Mouse (Mus musculus): ENCODE measurements around the gene Fam98c. TPM values are rescaled to one million over a fixed set of nuclear protein-coding genes. Genes with fewer than 3 reads are reported as not detected.

Gene Fam98c
- total RNA-seq, 2 experiments from 2014 or later: 10.2 to 11.5 TPM

DNA sequence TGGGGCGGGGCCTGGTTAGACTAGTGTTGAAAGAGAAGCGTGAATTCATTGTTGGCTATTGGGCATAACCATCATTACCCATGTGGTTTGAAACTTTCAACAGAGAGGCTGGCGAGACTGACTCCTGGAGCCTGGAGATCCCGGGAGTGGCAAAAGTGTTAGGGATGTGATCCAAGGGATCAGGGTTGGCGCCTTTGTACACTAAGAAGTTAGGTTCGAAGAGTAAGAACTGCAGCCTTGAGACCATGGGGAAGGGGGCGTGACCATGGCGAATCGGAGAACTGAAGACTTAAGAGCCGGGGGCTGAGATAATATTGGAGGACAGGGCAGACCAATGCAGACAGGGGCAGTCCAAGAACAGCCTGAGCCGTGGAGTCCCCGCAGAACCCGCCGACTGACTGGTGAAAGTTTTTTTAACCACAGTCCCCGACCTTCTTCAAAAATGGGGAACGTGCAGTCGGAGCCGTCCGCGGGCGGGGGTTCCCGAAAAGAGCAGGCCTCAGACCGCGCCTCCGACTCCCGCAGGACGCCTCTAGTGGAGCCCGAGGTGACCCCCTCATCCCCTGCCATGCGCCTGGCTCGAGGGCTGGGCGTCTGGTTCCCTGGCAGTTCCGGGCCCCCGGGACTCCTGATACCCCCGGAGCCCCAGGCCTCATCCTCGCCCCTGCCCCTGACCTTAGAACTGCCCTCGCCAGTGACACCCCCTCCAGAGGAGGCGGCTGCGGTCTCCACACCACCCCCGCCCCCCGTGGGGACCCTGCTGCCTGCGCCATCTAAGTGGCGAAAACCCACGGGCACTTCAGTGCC lies 14.9 kb upstream of the Fam98c start:
- Histone ChIP-seq H3K27ac (peak overlapping the region; percentile 83), H3K4me3 (peak overlapping the region; percentile 89)
- TF ChIP-seq CTCF (IDR thresholded peaks at IDR 0.05): no peak
- intact Hi-C loops (cut with DNase I): loop anchor here (5.0 to 10.0 kb wide), 2 partner anchors 406 to 1679 kb away; partner anchors contain the start of genes Nfkbib and Sirt2
- peak; percentile 52 for DNase-seq

DNA sequence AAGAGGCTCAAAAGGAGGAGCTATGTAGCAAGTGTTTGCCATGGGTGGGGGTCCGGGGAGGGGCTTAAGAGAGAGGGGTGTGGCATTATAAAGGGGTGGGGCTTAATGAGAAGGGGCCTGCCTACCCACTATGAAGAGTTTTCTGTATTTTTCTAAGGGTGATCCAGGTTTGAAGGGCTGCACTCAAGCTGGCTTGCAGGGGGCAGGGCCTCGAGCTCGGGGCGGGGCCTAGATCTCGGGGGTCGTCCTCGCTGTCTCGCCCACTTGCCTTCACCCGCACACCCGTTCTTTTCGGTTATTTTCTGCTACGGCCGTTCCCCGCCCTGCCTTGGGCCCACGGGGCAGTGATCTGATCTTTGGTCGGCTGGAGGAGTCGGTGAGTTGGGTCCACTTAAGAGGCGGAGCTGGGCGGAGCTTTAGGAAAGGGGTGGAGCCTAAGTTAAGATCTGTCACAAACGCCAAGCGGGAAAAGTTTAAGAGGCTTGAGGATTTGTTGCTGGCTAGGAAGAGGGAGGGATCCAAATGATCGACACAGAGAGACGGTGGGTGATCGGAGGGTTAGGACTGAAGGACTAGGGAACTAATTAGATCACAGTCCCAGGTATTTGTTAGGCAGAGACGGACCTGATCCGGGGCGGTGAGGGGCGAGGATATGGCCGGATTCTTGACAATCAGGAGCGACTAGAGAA lies 14.2 kb upstream of the Fam98c start, which contains the start of the genes Ggn and Spred3:
Gene Ggn, plus strand, starts transcription at position 145 of the 689 bp plus-strand sequence.
Gene Spred3, minus strand, starts transcription at position 346 of the 689 bp plus-strand sequence.
- peak; percentile 84 for DNase-seq
- peak within 1 kb of the TSS; percentile 83 for H3K27ac ChIP-seq
- H3K4me3 ChIP-seq: peak within 1 kb of the TSS; percentile 89
- intact Hi-C loops (cut with DNase I): loop anchor here (5.0 to 10.0 kb wide), 2 partner anchors 405 to 1678 kb away; partner anchors contain the start of genes Nfkbib and Sirt2
- no peak for TF ChIP-seq CTCF (IDR thresholded peaks at IDR 0.05)

DNA sequence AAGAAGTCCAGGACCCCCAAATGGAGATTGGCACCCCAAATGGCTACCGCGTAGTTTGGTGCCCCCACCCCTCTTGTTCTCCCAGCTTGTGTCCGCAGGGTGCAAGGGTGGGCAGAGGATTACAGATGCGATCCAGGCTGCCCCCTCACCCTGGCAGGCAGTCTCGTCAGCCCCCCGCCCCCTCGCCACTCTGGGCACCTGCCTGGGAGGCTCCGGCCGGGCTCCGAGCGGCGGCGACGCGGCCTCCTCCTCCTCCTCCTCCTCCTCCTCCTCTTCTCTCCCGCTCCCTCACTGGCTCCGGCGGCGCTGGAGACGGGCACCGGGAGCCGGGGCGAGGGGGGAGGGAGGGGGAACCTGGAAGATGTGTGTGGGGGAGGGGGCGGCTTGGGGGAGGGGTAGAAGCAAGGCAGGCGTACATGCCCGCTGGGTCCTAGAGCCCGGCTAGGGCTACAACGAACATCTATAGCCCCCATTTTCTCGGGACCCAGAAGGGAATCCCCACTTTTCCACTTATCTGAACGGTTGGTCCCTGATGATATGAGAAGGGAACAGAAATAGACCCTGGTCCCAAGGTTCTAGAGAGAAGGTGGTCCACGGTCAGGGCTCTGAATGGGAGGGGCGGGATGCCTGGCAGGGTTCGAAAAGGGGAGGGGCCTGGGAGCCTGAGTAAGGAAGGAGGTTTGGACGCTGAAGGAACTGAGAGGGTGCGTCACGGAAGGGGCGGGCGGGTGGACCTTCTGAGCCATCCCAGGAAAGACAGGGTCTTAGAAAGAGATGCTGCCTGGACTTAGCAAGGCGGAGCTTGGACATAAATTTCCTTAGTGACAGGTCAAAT lies 13.4 kb upstream of the Fam98c start:
- no peak for TF ChIP-seq CTCF (IDR thresholded peaks at IDR 0.05)
- intact Hi-C loops (cut with DNase I): loop anchor here (5.0 to 10.0 kb wide), 2 partner anchors 405 to 1677 kb away; partner anchors contain the start of genes Nfkbib and Sirt2
- H3K4me3 ChIP-seq: peak overlapping the region; percentile 89
- H3K27ac ChIP-seq: peak overlapping the region; percentile 83
- DNase-seq: peak; percentile 87

DNA sequence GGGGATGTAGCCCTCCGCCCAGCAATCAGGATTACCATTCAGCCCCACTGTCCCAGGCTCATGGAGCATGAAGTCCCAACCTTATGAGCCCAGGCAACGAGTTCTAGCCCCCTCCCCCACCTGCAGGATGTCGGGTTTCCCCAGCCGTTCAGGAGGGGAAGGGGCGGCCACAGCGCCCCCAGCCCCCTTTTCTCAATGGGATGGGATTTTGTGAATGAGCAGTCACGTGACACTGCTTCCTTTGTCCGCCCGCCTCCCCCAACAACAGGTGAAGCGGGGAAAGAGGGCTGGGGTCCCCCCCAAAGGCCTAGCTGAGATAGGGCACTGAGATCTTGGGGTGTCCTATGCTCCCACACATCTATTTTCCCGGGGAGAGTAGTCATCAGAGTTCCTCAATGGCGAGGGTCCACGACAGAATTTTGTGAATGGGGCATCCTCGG lies 12.8 kb upstream of the Fam98c start:
- intact Hi-C loops (cut with DNase I): no loop called here
- DNase-seq: no peak
- no peak for TF ChIP-seq CTCF (IDR thresholded peaks at IDR 0.05)
- Histone ChIP-seq H3K27ac (peak overlapping the region; percentile 83), H3K4me3 (peak overlapping the region; percentile 89)

DNA sequence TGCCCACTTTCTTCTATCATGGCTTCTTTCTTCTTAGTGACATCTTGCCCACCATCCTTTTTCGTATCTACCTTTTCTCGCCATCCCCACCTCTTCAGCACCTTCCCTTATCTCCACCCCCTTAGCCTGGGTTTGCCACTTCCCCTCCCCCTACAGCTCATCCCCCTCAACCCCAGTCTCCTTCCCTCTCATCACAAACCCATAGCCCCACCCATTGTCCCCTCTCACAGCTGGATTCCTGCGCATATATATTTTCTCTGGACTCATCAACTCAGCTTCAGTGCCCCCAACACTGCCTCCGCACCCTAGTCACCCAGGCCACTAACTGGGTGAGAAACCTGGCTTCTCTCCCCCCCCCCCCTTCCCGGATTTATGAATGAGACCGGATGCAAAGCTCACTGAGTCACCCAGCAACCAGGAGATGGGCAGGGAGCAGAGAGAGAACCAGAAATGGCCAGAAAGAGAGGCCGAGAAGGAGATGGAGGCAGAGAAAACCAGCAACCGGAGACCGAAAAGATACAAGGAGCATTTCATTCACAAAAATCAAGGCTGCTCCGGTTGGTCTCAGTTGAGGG lies 12.2 kb upstream of the Fam98c start:
- no peak for DNase-seq
- Histone ChIP-seq H3K4me3 (no peak overlapping the region), H3K27ac (no peak overlapping the region)
- intact Hi-C loops (cut with DNase I): no loop called here
- TF ChIP-seq CTCF (IDR thresholded peaks at IDR 0.05): no peak

DNA sequence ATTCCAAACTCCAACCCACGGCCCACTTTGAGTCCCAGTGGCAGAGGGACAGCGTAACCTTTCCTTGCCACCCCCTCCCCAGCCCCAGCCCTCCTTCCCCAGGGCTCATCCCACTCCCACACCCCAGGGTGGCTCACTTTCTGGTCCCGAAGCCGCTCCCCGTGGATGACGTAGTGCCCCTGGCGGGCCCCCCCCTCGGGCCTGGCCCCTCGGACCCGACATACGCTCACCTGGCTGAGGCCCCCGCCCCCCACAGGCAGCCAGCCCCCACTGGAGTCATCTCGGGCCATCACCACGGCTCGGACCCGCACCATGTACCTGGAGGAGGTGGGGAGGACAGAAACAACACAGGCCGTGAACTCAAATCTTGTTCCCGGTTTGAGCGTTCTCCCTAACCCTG lies 11.6 kb upstream of the Fam98c start:
- Histone ChIP-seq H3K27ac (no peak overlapping the region), H3K4me3 (no peak overlapping the region)
- intact Hi-C loops (cut with DNase I): no loop called here
- DNase-seq: no peak
- no peak for TF ChIP-seq CTCF (IDR thresholded peaks at IDR 0.05)

DNA sequence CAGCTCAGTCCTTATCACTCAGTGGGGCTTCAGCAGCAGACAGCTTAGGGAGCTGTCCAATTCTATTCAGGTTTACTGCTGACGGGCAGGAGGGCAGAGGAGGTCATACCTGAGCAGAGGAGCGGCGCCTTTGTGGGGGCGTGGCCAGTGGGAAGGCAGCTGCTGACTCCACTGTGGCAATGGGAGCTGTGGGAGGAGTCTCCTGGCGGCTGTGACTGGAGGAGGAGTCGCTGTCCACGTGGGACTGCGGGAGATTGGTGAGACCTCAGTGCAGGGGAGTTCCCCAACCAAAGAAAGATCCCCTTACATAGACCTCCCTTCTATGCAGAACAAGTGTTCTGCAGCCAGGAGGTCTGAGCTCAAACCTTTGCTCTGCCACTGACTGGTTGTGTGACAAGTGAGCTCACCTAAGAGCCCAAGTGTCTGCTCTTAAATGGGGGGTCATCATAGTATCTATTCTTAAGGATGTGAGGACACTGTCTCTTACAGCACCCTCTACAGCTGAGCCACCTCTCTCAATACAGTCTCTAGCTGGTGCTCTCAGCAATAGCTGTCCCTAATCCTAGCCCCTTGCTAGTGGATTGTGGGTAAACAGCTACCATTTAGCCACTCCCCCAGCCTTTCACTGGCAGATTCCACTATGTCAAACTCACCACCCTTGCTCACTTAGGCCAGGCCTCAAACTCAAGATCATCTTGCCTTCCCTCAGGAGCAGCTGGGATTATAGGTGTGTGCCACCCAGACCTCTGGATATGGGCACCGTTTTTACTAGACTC lies 6.9 kb upstream of the Fam98c start:
- Histone ChIP-seq H3K27ac (peak overlapping the region; percentile 50; the same call in 1 of the 2 replicates), H3K4me3 (peak overlapping the region; percentile 33)
- no peak for TF ChIP-seq CTCF (IDR thresholded peaks at IDR 0.05)
- intact Hi-C loops (cut with DNase I): no loop called here
- DNase-seq: peak; percentile 81

DNA sequence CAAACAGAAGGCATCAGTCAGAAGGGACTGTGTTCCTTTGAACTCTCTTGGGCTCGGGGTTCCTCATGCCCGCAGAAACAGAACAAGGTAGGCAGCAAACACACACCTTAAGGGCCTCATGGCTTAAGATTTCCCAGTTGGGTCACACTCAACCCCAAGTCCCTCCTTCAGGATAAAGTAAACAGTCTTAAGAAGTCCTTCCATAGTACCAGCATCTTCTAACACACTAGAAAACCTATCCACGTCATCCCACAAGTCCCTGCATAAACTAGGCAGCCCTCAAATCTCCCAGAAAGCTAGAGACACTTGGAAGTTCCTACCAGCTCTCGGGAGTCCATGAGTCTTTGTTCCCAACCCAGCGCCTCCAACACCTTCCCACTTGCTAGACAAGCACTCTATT lies 6.3 kb upstream of the Fam98c start:
- Histone ChIP-seq H3K4me3 (peak overlapping the region; percentile 33; the same call in 1 of the 2 replicates), H3K27ac (no peak overlapping the region; the same call in 1 of the 2 replicates)
- no peak for DNase-seq
- intact Hi-C loops (cut with DNase I): no loop called here
- no peak for TF ChIP-seq CTCF (IDR thresholded peaks at IDR 0.05)

DNA sequence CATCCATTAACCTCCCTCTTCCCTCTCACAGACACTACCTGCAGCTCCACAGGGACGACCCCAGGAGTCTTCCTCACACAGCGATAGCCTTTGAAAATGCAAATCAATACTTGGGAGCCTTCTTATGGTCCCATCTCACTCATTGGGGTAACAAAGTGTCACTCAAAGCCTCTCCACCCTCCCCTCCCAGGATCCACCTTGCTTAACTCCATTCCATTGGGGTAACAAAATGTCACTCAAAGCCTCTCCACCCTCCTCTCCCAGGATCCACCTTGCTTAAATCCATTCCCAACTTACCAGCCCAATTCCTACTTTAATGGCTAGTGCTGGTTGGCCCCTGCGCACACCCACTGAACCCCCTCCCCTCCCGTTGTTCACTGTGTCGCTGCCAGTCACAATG lies 2.2 kb upstream of the Fam98c start:
- Histone ChIP-seq H3K4me3 (no peak overlapping the region), H3K27ac (no peak overlapping the region)
- intact Hi-C loops (cut with DNase I): no loop called here
- DNase-seq: no peak
- TF ChIP-seq CTCF (IDR thresholded peaks at IDR 0.05): no peak

DNA sequence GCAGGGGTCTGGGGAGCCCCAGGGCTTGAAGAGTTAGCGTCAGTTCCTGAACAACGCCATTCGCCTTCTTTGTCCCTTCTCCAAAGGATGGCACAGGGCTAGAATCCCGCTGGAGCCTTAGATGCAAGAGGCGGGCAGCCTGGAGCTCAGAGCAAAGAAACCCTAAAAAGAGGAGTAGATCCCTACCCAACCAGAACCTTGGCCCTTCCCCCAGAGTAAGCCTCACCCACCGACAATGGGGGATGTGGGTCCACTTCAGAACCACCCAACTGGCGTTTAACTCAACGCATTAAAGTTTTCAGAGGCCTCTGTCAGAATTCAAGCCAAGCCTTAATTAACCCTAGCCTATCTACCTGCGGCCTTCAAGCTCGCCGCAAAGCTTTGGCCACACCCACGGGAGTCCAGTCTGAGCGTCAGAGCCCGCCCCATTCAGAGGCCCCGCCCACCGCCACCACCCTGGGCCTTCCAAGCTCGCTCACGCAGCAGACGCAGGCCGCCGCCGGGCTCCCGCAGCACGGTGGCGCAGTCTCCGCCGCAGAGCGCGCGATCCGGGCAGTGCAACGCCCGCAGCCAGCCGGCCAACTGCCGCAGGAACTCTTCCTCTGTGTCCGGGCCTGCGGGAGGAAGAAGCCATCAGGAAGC lies 717 bp downstream of the Fam98c start:
- Histone ChIP-seq H3K4me3 (peak overlapping the region; percentile 93), H3K27ac (peak overlapping the region; percentile 97)
- peak; percentile 54 for TF ChIP-seq CTCF (IDR thresholded peaks at IDR 0.05)
- peak; percentile 95 for DNase-seq
- intact Hi-C loops (cut with DNase I): no loop called here
